Mouse (Mus musculus) cerebellum, adult 2 months (tissue): ENCODE measurements around the gene Stxbp2. TPM values are rescaled to one million over a fixed set of nuclear protein-coding genes. Genes with fewer than 3 reads are reported as not detected.

Source experiments
- DNase-seq, 2 experiments: peaks; one replicate each; pipeline ENCODE4 v3.0.0; 2021
- H3K27ac ChIP-seq: fragments of 200-500 bp; 2 replicates; pipeline ENCODE4 v1.5.1; 2012; ENCODE audit warnings: low read length, control low read depth, inconsistent platforms; ENCODE audit not compliant: insufficient read depth
- H3K27me3 ChIP-seq: fragments of 200-500 bp; 2 replicates; pipeline ENCODE4 v1.6.1; 2012; ENCODE audit warnings: inconsistent platforms, mild to moderate bottlenecking, low read length, moderate library complexity; ENCODE audit not compliant: control insufficient read depth, insufficient read depth
- H3K4me1 ChIP-seq: fragments of 200-500 bp; 2 replicates; pipeline ENCODE4 v1.6.1; 2011; ENCODE audit warnings: low read length; ENCODE audit not compliant: control insufficient read depth, insufficient read depth
- H3K4me3 ChIP-seq: fragments of 200-500 bp; replicated peaks from 2 replicates; pipeline ENCODE3; 2011; ENCODE audit warnings: mild to moderate bottlenecking, low read depth, low read length, control low read depth; ENCODE audit not compliant: insufficient read depth
- CTCF ChIP-seq: fragments of 200-500 bp; IDR thresholded peaks from 2 replicates; pipeline ENCODE4 v1.5.1; 2011; ENCODE audit warnings: low read depth, mild to moderate bottlenecking, control low read depth, low read length, moderate library complexity, borderline replicate concordance; ENCODE audit not compliant: insufficient read depth
- POLR2A ChIP-seq: fragments of 200-500 bp; IDR thresholded peaks from 2 replicates; pipeline ENCODE4 v1.6.1; 2011; ENCODE audit warnings: low read length, control low read depth, borderline replicate concordance; ENCODE audit not compliant: insufficient read depth
- WGBS: fragments of 180-500 bp; shearing (Covaris S2); methylation state at CpG from one replicate; pipeline ENCODE4 v1.1.7; 2018; 5-methylcytosine and 5-hydroxymethylcytosine counted together
- polyA plus RNA-seq: library from polyadenylated mRNA; depleted of rRNA; stranded (reverse); fragments of >200 nt; gene quantifications from 2 replicates; pipeline ENCODE4 v1.2.3, GENCODE M21; 2012; rRNA removed

Stxbp2 gene
- polyA plus RNA-seq, 1 experiment, result 204 TPM

GRCm38 (mm10) chr8:3685422-3685821, 54.7 kb downstream of the Stxbp2 start:
- H3K27ac ChIP-seq, result no peak overlapping the region
- H3K4me3 ChIP-seq, result no peak overlapping the region
- H3K4me1 ChIP-seq, result peaks cover 16% of the 10 kb centered on the region
- WGBS, result 83% methylated on average over 5 of the region's 5 CpGs
- DNase-seq, result no peak
- TF ChIP-seq CTCF, result no peak
- TF ChIP-seq POLR2A, result no peak
- H3K27me3 ChIP-seq, result no peaks in the 10 kb centered on the region

- H3K4me1 ChIP-seq, result peaks cover 11% of the 10 kb centered on the region
- no peak for DNase-seq
- H3K4me3 ChIP-seq, result no peak overlapping the region
- H3K27ac ChIP-seq, result no peak overlapping the region
- no peaks in the 10 kb centered on the region for H3K27me3 ChIP-seq
- TF ChIP-seq POLR2A (no peak), CTCF (no peak)
- WGBS, result 78% methylated on average over 6 of the region's 6 CpGs
These were observed 56.8 kb downstream of the Stxbp2 start for GRCm38 (mm10) chr8:3687537-3687936.

GRCm38 (mm10) chr8:3690774-3691173, 60.0 kb downstream of the Stxbp2 start:
- TF ChIP-seq CTCF (no peak), POLR2A (no peak)
- no peak overlapping the region for H3K4me3 ChIP-seq
- H3K4me1 ChIP-seq, result no peaks in the 10 kb centered on the region
- H3K27ac ChIP-seq, result no peak overlapping the region
- WGBS, result 45% methylated on average over 3 of the region's 3 CpGs
- no peak for DNase-seq
- H3K27me3 ChIP-seq, result no peaks in the 10 kb centered on the region

Other genes with a start within 250 kb of the Stxbp2 start
- gene Arhgef18, start 237.9 kb upstream of the Stxbp2 start, polyA plus RNA-seq, result 31.2 and 34.0 TPM in 2 replicates
- gene Pex11g, start 163.3 kb upstream of the Stxbp2 start, polyA plus RNA-seq, result 1.2 and 1.5 TPM in 2 replicates
- 0.08 and 0.26 TPM in 2 replicates for gene Tex45, start 160.1 kb upstream of the Stxbp2 start, polyA plus RNA-seq
- gene Zfp358, start 137.8 kb upstream of the Stxbp2 start, polyA plus RNA-seq, result 47.2 and 49.6 TPM in 2 replicates
- 295 and 322 TPM in 2 replicates for gene Mcoln1, start 130.5 kb upstream of the Stxbp2 start, polyA plus RNA-seq
- 80.0 and 83.9 TPM in 2 replicates for gene Pnpla6, start 115.6 kb upstream of the Stxbp2 start, polyA plus RNA-seq
- gene C330021F23Rik, start 63.0 kb upstream of the Stxbp2 start, polyA plus RNA-seq, result 0.28 and 0.30 TPM in 2 replicates
- 31.4 and 32.1 TPM in 2 replicates for gene Camsap3, start 43.7 kb upstream of the Stxbp2 start, polyA plus RNA-seq
- gene Xab2, start 9.6 kb upstream of the Stxbp2 start, polyA plus RNA-seq, result 63.5 and 71.7 TPM in 2 replicates
- 65.3 and 65.4 TPM in 2 replicates for gene Pet100, start 9.4 kb upstream of the Stxbp2 start, polyA plus RNA-seq
- 2,128 and 2,417 TPM in 2 replicates for gene Pcp2, start 5.4 kb upstream of the Stxbp2 start, polyA plus RNA-seq
- gene Retn, start 24.8 kb downstream of the Stxbp2 start, polyA plus RNA-seq, result 0.32 and 0.46 TPM in 2 replicates
- 0.51 and 0.61 TPM in 2 replicates for gene Mcemp1, start 34.8 kb downstream of the Stxbp2 start, polyA plus RNA-seq
- 40.0 and 46.6 TPM in 2 replicates for gene Fcor, start 41.4 kb downstream of the Stxbp2 start, polyA plus RNA-seq
- 50.2 and 56.0 TPM in 2 replicates for gene Trappc5, start 45.3 kb downstream of the Stxbp2 start, polyA plus RNA-seq
- 0.47 and 0.82 TPM in 2 replicates for gene Fcer2a, start 63.2 kb downstream of the Stxbp2 start, polyA plus RNA-seq
- gene Clec4g, start 89.7 kb downstream of the Stxbp2 start, polyA plus RNA-seq, result not detected in 2 replicates
- gene Cd209a, start 118.0 kb downstream of the Stxbp2 start, polyA plus RNA-seq, result 0.18 TPM in 1 of 2 replicates, not detected in the other
- gene Cd209e, start 223.4 kb downstream of the Stxbp2 start, polyA plus RNA-seq, result not detected in 2 replicates
- not detected in 2 replicates for gene Cd209d, start 247.6 kb downstream of the Stxbp2 start, polyA plus RNA-seq